Mouse (Mus musculus) lung, embryonic 16.5 days (tissue): ENCODE data around the gene Asna1. TPM values are rescaled to one million over a fixed set of nuclear protein-coding genes. Genes with fewer than 3 reads are reported as not detected.

Experiments
- ATAC-seq: fragments of 200-750 bp; cut with Nextera tagmentation; 2 replicates; pipeline ENCODE4 v1.8.0; 2017; ENCODE audit warnings: low read depth, mild to moderate bottlenecking, moderate library complexity
- H3K27ac ChIP-seq: fragments of 300-500 bp; sonication (generic); 2 replicates; pipeline ENCODE4 v1.5.1; 2014; ENCODE audit warnings: mild to moderate bottlenecking, control low read depth, low read length
- H3K27me3 ChIP-seq: fragments of 300-500 bp; sonication (generic); 2 replicates; pipeline ENCODE4 v1.6.1; 2014; ENCODE audit warnings: low read depth, low read length, mixed read lengths; ENCODE audit not compliant: control insufficient read depth, insufficient read depth
- H3K36me3 ChIP-seq: fragments of 300-500 bp; sonication (generic); 2 replicates; pipeline ENCODE4 v1.6.1; 2014; ENCODE audit warnings: low read length; ENCODE audit not compliant: control insufficient read depth, insufficient read depth
- H3K4me1 ChIP-seq: fragments of 300-500 bp; sonication (generic); replicated peaks from 2 replicates; pipeline ENCODE4 v1.6.1; 2014; ENCODE audit warnings: low read length, mixed read lengths; ENCODE audit not compliant: control insufficient read depth, insufficient read depth
- H3K4me2 ChIP-seq: fragments of 300-500 bp; sonication (generic); 2 replicates; pipeline ENCODE4 v1.6.1; 2014; ENCODE audit warnings: low read depth, low read length, control low read depth
- H3K4me3 ChIP-seq: fragments of 300-500 bp; sonication (generic); 2 replicates; pipeline ENCODE4 v1.5.1; 2014; ENCODE audit warnings: mild to moderate bottlenecking, low read length, control low read depth
- H3K9ac ChIP-seq: fragments of 300-500 bp; sonication (generic); 2 replicates; pipeline ENCODE4 v1.6.1; 2014; ENCODE audit warnings: low read length, control low read depth
- H3K9me3 ChIP-seq: fragments of 300-500 bp; sonication (generic); 2 replicates; pipeline ENCODE4 v1.6.1; 2016; ENCODE audit warnings: low read length; ENCODE audit not compliant: control insufficient read depth
- WGBS: fragments of 180-500 bp; shearing (Covaris S2); extraction: QIAGEN DNeasy Blood & Tissue Kit; methylation state at CpG from one replicate; pipeline ENCODE4 v1.1.7; 2014; 5-methylcytosine and 5-hydroxymethylcytosine counted together
- polyA plus RNA-seq: library from polyadenylated mRNA; unstranded; fragments of >200 nt; fragmentation: Nextera tagmentation; extraction: Ambion mirVana; gene quantifications from 2 replicates; pipeline ENCODE4 v1.2.1, GENCODE M21; 2015

The Asna1 gene
- polyA plus RNA-seq, 1 experiment from 2014 or later: 122 TPM

GRCm38 (mm10) chr8:84997649-84998295 is 27.3 kb downstream of the Asna1 start:
- no peaks in the 10 kb centered on the region for H3K36me3 ChIP-seq
- H3K4me3 ChIP-seq: no peak overlapping the region
- H3K4me1 ChIP-seq: no peaks in the 10 kb centered on the region
- peak overlapping the region; percentile 42; the same call in 1 of the 2 replicates for H3K9ac ChIP-seq
- no peak overlapping the region for H3K27ac ChIP-seq
- H3K27me3 ChIP-seq: no peaks in the 10 kb centered on the region; the same call in 1 of the 2 replicates
- 0 out of 2 replicates have a peak overlapping the region, but pooled peaks have one; percentile 4 for H3K4me2 ChIP-seq
- ATAC-seq: peak; percentile 65
- WGBS: 10% methylated on average over 19 of the region's 19 CpGs
- no peaks in the 10 kb centered on the region for H3K9me3 ChIP-seq

- Histone ChIP-seq H3K4me2 (no peak overlapping the region), H3K9ac (no peak overlapping the region), H3K9me3 (no peaks in the 10 kb centered on the region), H3K27me3 (no peaks in the 10 kb centered on the region; the same call in 1 of the 2 replicates), H3K4me3 (no peak overlapping the region), H3K36me3 (no peaks in the 10 kb centered on the region), H3K27ac (no peak overlapping the region), H3K4me1 (no peaks in the 10 kb centered on the region)
- ATAC-seq: no peak
- WGBS: 77% methylated on average over 5 of the region's 5 CpGs
Observed at GRCm38 (mm10) chr8:84996978-84997377, 28.1 kb downstream of the Asna1 start.

DNA sequence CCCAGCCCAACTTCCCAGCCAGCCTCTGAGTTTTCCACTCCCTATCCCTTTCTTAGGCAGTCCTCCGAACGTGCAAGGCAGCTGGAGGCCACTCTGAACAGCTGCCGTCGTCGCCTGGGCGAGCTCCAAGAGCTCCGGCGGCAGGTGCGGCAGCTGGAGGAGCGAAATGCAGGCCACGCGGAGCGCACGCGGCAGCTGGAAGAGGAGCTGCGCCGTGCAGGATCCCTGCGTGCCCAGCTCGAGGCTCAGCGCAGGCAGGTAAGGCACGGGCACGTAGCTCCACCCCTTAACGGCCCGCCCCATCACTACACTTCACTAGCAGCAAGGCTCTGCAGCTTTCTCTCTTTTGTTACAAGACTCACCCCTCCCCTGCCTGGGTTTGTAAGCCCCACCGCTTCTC is 29.4 kb downstream of the Asna1 start:
- no peak overlapping the region for H3K9ac ChIP-seq
- H3K9me3 ChIP-seq: no peaks in the 10 kb centered on the region
- WGBS: 25% methylated on average over 25 of the region's 25 CpGs
- H3K4me2 ChIP-seq: no peak overlapping the region
- H3K4me3 ChIP-seq: no peak overlapping the region
- H3K27ac ChIP-seq: no peak overlapping the region
- peaks cover 5% of the 10 kb centered on the region; the same call in 1 of the 2 replicates for H3K4me1 ChIP-seq
- no peak for ATAC-seq
- no peaks in the 10 kb centered on the region for H3K36me3 ChIP-seq
- no peaks in the 10 kb centered on the region; the same call in 1 of the 2 replicates for H3K27me3 ChIP-seq

DNA sequence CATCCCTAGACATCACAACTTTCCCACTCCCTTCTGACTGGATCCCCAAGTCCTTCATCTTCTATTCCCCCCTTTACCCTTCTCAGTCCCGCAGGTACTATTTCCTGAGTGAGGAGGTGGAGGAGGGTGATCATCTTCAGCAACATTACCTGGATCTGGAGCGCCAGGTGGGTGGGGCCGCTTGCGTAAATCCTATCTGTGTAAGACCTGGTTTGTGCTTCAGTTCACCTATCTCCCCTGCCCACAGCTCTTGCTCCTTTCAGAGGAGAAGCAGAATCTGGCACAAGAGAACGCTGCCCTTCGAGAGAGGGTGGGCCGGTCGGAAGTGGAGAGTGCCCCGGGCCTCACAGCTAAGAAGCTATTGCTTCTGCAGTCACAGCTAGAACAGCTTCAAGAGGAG is 30.7 kb downstream of the Asna1 start:
- H3K9ac ChIP-seq: no peak overlapping the region
- no peak for ATAC-seq
- H3K27ac ChIP-seq: no peak overlapping the region
- H3K4me3 ChIP-seq: no peak overlapping the region
- H3K4me2 ChIP-seq: no peak overlapping the region
- 88% methylated on average over 9 of the region's 9 CpGs for WGBS
- H3K4me1 ChIP-seq: peaks cover 7% of the 10 kb centered on the region
- H3K36me3 ChIP-seq: no peaks in the 10 kb centered on the region
- H3K27me3 ChIP-seq: no peaks in the 10 kb centered on the region; the same call in 1 of the 2 replicates
- H3K9me3 ChIP-seq: no peaks in the 10 kb centered on the region

DNA sequence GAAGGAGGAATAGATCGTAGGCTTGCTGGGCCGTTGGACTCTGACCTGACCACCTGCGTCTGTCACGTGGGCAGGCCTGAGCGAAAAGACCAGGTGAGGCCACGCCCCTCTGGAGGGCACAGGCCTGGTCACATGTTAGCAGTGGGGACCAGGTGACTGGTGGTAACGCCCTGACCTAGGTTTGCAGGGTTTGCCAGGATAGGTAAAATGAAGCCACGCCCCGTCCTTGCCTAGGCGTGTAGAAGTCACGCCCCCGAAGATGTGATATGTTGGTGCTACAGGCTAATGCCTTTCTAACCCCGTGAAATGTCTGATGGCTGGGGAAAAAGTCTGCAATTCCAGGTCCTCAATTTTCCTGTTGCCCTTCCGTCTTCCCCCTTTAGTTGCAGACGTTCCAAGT is 34.2 kb downstream of the Asna1 start:
- H3K9ac ChIP-seq: peak overlapping the region; percentile 82
- peaks cover 19% of the 10 kb centered on the region for H3K4me1 ChIP-seq
- ATAC-seq: peak; percentile 70
- H3K9me3 ChIP-seq: no peaks in the 10 kb centered on the region
- 2% methylated on average over 15 of the region's 15 CpGs for WGBS
- peak overlapping the region; percentile 93 for H3K27ac ChIP-seq
- H3K36me3 ChIP-seq: no peaks in the 10 kb centered on the region
- peak overlapping the region; percentile 88 for H3K4me2 ChIP-seq
- H3K27me3 ChIP-seq: no peaks in the 10 kb centered on the region; the same call in 1 of the 2 replicates
- peak overlapping the region; percentile 73 for H3K4me3 ChIP-seq

DNA sequence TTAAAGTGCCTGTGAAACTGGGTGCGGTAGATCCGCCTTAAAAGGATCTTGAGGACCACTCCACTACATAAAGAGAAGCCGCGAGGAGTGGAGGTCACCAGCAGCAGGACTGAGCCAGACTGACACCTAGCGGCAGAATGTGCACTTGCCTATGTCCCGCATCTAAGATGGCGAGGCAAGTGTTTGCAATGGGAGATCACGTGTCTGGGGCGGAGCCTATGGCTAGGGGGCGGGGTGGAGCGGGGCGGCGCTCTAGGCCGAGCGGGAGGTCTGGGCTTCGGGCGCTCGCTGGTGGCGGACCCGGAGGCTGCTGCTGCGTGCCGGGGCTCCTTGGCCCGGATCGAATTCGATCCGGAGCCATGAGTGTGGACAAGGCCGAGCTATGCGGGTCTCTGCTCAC is 34.7 kb downstream of the Asna1 start, which contains the start of gene Hook2:
Gene Hook2, plus strand, starts transcription at position 255 of the 400 bp plus-strand sequence.
- Histone ChIP-seq H3K9ac (peak within 1 kb of the TSS; percentile 82), H3K36me3 (no peaks in the 10 kb centered on the region), H3K9me3 (no peaks in the 10 kb centered on the region), H3K27ac (peak within 1 kb of the TSS; percentile 94), H3K4me1 (peaks cover 22% of the 10 kb centered on the region), H3K4me2 (peak within 1 kb of the TSS; percentile 88), H3K4me3 (peak within 1 kb of the TSS; percentile 73), H3K27me3 (no peaks in the 10 kb centered on the region; the same call in 1 of the 2 replicates)
- WGBS: under 1% methylated on average over 27 of the region's 28 CpGs
- peak; percentile 91 for ATAC-seq

DNA sequence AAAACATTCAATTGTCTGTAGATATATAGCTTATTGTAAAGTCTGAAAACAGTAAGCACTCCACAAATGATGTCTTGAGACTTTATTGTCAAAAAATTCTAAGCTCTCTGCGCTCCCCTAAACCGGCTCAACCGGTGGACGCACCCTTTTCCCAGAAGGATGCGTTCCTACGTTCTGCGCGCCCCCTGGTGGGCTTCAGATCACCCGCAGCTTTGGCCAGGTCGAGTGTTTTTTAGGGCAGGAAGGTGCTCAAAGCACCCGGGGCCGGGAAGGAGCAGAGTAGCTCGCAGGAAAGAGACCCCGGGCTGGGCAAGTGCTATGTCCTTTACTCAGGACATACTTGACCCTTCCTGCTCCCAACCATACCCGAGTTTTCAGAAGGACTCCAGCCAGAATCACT is 35.3 kb downstream of the Asna1 start:
- Histone ChIP-seq H3K27ac (peak overlapping the region; percentile 94), H3K36me3 (no peaks in the 10 kb centered on the region), H3K9me3 (no peaks in the 10 kb centered on the region), H3K27me3 (no peaks in the 10 kb centered on the region), H3K4me1 (peaks cover 28% of the 10 kb centered on the region), H3K4me2 (peak overlapping the region; percentile 88), H3K9ac (peak overlapping the region; percentile 75), H3K4me3 (peak overlapping the region; percentile 73)
- ATAC-seq: peak; percentile 64
- WGBS: under 1% methylated on average over 15 of the region's 15 CpGs

- Histone ChIP-seq H3K4me1 (peaks cover 32% of the 10 kb centered on the region), H3K27ac (peak overlapping the region; percentile 66), H3K9me3 (no peaks in the 10 kb centered on the region), H3K4me3 (peak overlapping the region; percentile 17; the same call in 1 of the 2 replicates), H3K9ac (peak overlapping the region; percentile 29), H3K36me3 (no peaks in the 10 kb centered on the region), H3K4me2 (peak overlapping the region; percentile 88), H3K27me3 (no peaks in the 10 kb centered on the region)
- ATAC-seq: no peak
- 14% methylated on average over 15 of the region's 15 CpGs for WGBS
Observed at GRCm38 (mm10) chr8:84989311-84989731, 35.8 kb downstream of the Asna1 start.

DNA sequence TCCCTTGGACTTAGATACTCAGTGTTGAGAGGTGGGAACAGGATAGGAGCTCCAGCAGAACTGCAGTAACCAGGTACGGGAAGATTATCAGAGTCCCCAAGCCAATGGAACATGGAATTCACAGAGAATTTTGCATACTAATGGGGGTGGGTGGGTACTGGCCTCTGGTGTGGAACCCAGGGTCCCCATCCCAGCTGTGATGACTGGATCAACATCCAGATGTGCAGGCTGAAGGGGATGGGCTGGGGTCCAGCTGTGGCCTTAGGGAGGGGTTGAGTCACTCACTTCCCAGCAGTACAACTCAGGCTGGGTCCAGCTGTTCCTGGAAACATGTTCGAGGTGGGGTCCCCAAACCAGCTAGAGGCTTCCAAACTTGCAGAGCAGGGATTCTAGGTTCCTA is 37.2 kb downstream of the Asna1 start:
- no peak overlapping the region for H3K27ac ChIP-seq
- H3K9me3 ChIP-seq: no peaks in the 10 kb centered on the region
- H3K4me1 ChIP-seq: peaks cover 40% of the 10 kb centered on the region
- no peak overlapping the region for H3K9ac ChIP-seq
- H3K36me3 ChIP-seq: no peaks in the 10 kb centered on the region
- WGBS: 60% methylated on average over 2 of the region's 2 CpGs
- ATAC-seq: no peak
- H3K4me2 ChIP-seq: no peak overlapping the region
- no peak overlapping the region for H3K4me3 ChIP-seq
- no peaks in the 10 kb centered on the region for H3K27me3 ChIP-seq
